Mouse (Mus musculus) liver, embryonic 11.5 days (tissue): ENCODE measurements at regions not wholly inside any gene's neighbourhood (a gene's known extent, or its start where the extent isn't known, plus 50 kb on each side); places are given as distances from the start of the nearest gene placed in this dataset.

Experiments used
- ATAC-seq: fragments of 200-750 bp; cut with Nextera tagmentation; replicated peaks from 2 replicates; pipeline ENCODE4 v1.8.0; 2017; ENCODE audit warnings: moderate number of reproducible peaks, mild to moderate bottlenecking, moderate TSS enrichment, moderate library complexity; ENCODE audit not compliant: low FRiP score
- DNase-seq: peaks from one replicate; pipeline ENCODE4 v3.0.0-alpha.2; 2017; ENCODE audit warnings: low spot score
- H3K27ac ChIP-seq: fragments of 300-500 bp; sonication (generic); 2 replicates; pipeline ENCODE4 v1.5.1; 2014; ENCODE audit warnings: mild to moderate bottlenecking, low read depth, low read length, control low read depth
- H3K27me3 ChIP-seq: fragments of 300-500 bp; sonication (generic); replicated peaks from 2 replicates; pipeline ENCODE4 v1.6.1; 2014; ENCODE audit warnings: low read length, mixed read lengths; ENCODE audit not compliant: control insufficient read depth, insufficient read depth
- H3K36me3 ChIP-seq: fragments of 300-500 bp; sonication (generic); 2 replicates; pipeline ENCODE4 v1.6.1; 2014; ENCODE audit warnings: mild to moderate bottlenecking, low read length, moderate library complexity, mixed read lengths; ENCODE audit not compliant: control insufficient read depth, insufficient read depth
- H3K4me1 ChIP-seq: fragments of 300-500 bp; sonication (generic); replicated peaks from 2 replicates; pipeline ENCODE4 v1.6.1; 2014; ENCODE audit warnings: low read length, mixed read lengths; ENCODE audit not compliant: control insufficient read depth, insufficient read depth
- H3K4me2 ChIP-seq: fragments of 300-500 bp; sonication (generic); 2 replicates; pipeline ENCODE4 v1.6.1; 2014; ENCODE audit warnings: mild to moderate bottlenecking, control low read depth, moderate library complexity
- H3K4me3 ChIP-seq: fragments of 300-500 bp; sonication (generic); 2 replicates; pipeline ENCODE4 v1.5.1; 2014; ENCODE audit warnings: low read depth, low read length, control low read depth
- H3K9ac ChIP-seq: fragments of 300-500 bp; sonication (generic); 2 replicates; pipeline ENCODE4 v1.6.1; 2014; ENCODE audit warnings: low read depth, low read length, control low read depth
- H3K9me3 ChIP-seq: fragments of 300-500 bp; sonication (generic); 2 replicates; pipeline ENCODE4 v1.6.1; 2016; ENCODE audit warnings: low read length, inconsistent platforms, mixed read lengths; ENCODE audit not compliant: control insufficient read depth
- WGBS: fragments of 180-500 bp; shearing (Covaris S2); extraction: QIAGEN DNeasy Blood & Tissue Kit; methylation state at CpG from one replicate; pipeline ENCODE4 v1.1.7; 2014; 5-methylcytosine and 5-hydroxymethylcytosine counted together

GRCm38 (mm10) chr12:12177264-12178043 lies 84.5 kb upstream of the Fam49a start:
- H3K9me3 ChIP-seq: no peaks in the 10 kb centered on the region
- H3K27me3 ChIP-seq: no peaks in the 10 kb centered on the region
- H3K4me2 ChIP-seq: no peak overlapping the region
- H3K36me3 ChIP-seq: no peaks in the 10 kb centered on the region
- no peak overlapping the region for H3K4me3 ChIP-seq
- H3K4me1 ChIP-seq: peaks cover 4% of the 10 kb centered on the region; the same call in 1 of the 2 replicates
- WGBS: 65% methylated on average over 6 of the region's 6 CpGs
- no peak overlapping the region for H3K9ac ChIP-seq
- ATAC-seq (no peak), DNase-seq (no peak)
- H3K27ac ChIP-seq: no peak overlapping the region

GRCm38 (mm10) chr12:12178391-12178790 lies 83.5 kb upstream of the Fam49a start:
- no peaks in the 10 kb centered on the region for H3K9me3 ChIP-seq
- H3K9ac ChIP-seq: no peak overlapping the region
- H3K4me2 ChIP-seq: no peak overlapping the region
- DNase-seq (no peak), ATAC-seq (no peak)
- H3K4me3 ChIP-seq: no peak overlapping the region
- no peaks in the 10 kb centered on the region for H3K27me3 ChIP-seq
- no peak overlapping the region for H3K27ac ChIP-seq
- 42% methylated on average over 2 of the region's 2 CpGs for WGBS
- no peaks in the 10 kb centered on the region for H3K36me3 ChIP-seq
- peaks cover 4% of the 10 kb centered on the region; the same call in 1 of the 2 replicates for H3K4me1 ChIP-seq

- DNase-seq: no peak
Measured at GRCm38 (mm10) chr12:12179292-12179865, 82.6 kb upstream of the Fam49a start.

GRCm38 (mm10) chr12:12180986-12181385 lies 81.0 kb upstream of the Fam49a start:
- no peaks in the 10 kb centered on the region for H3K27me3 ChIP-seq
- ATAC-seq: no peak
- 66% methylated on average over 1 of the region's 1 CpGs for whole genome bisulfite sequencing
- H3K4me1 ChIP-seq: peaks cover 4% of the 10 kb centered on the region; the same call in 1 of the 2 replicates
- no peak overlapping the region for H3K4me2 ChIP-seq
- no peaks in the 10 kb centered on the region for H3K9me3 ChIP-seq
- no peak overlapping the region for H3K27ac ChIP-seq
- H3K4me3 ChIP-seq: no peak overlapping the region
- H3K36me3 ChIP-seq: no peaks in the 10 kb centered on the region
- no peak overlapping the region for H3K9ac ChIP-seq
- no peak for DNase-seq

More at GRCm38 (mm10) chr12:12179292-12179865, 82.6 kb upstream of the Fam49a start:
- H3K4me1 ChIP-seq: peaks cover 4% of the 10 kb centered on the region; the same call in 1 of the 2 replicates
- H3K27me3 ChIP-seq: no peaks in the 10 kb centered on the region
- H3K27ac ChIP-seq: no peak overlapping the region
- ATAC-seq: no peak
- no peak overlapping the region for H3K4me2 ChIP-seq
- 59% methylated on average over 10 of the region's 10 CpGs for WGBS
- H3K36me3 ChIP-seq: no peaks in the 10 kb centered on the region
- H3K9ac ChIP-seq: no peak overlapping the region
- no peaks in the 10 kb centered on the region for H3K9me3 ChIP-seq
- no peak overlapping the region for H3K4me3 ChIP-seq

GRCm38 (mm10) chr12:12181686-12182085 lies 80.3 kb upstream of the Fam49a start:
- DNase-seq (no peak), ATAC-seq (no peak)
- H3K4me3 ChIP-seq: no peak overlapping the region
- H3K27ac ChIP-seq: no peak overlapping the region
- H3K36me3 ChIP-seq: no peaks in the 10 kb centered on the region
- 68% methylated on average over 4 of the region's 4 CpGs for WGBS
- H3K4me2 ChIP-seq: no peak overlapping the region
- H3K4me1 ChIP-seq: peaks cover 1% of the 10 kb centered on the region; the same call in 1 of the 2 replicates
- H3K27me3 ChIP-seq: no peaks in the 10 kb centered on the region
- no peaks in the 10 kb centered on the region for H3K9me3 ChIP-seq
- no peak overlapping the region for H3K9ac ChIP-seq

GRCm38 (mm10) chr12:12186353-12186752 lies 75.6 kb upstream of the Fam49a start:
- Histone ChIP-seq H3K27ac (no peak overlapping the region), H3K4me1 (no peaks in the 10 kb centered on the region), H3K4me2 (no peak overlapping the region), H3K27me3 (no peaks in the 10 kb centered on the region), H3K36me3 (no peaks in the 10 kb centered on the region), H3K9me3 (no peaks in the 10 kb centered on the region), H3K9ac (no peak overlapping the region), H3K4me3 (no peak overlapping the region)
- DNase-seq (no peak), ATAC-seq (no peak)
- WGBS: 83% methylated on average over 2 of the region's 2 CpGs

GRCm38 (mm10) chr12:12195066-12195465 lies 66.9 kb upstream of the Fam49a start:
- Histone ChIP-seq H3K4me3 (no peak overlapping the region), H3K9me3 (no peaks in the 10 kb centered on the region), H3K27ac (no peak overlapping the region), H3K9ac (no peak overlapping the region), H3K27me3 (no peaks in the 10 kb centered on the region), H3K36me3 (no peaks in the 10 kb centered on the region), H3K4me2 (no peak overlapping the region), H3K4me1 (no peaks in the 10 kb centered on the region)
- whole genome bisulfite sequencing: 57% methylated on average over 1 of the region's 1 CpGs
- ATAC-seq (no peak), DNase-seq (no peak)

- Histone ChIP-seq H3K27me3 (no peaks in the 10 kb centered on the region), H3K9ac (no peak overlapping the region), H3K27ac (no peak overlapping the region), H3K4me1 (no peaks in the 10 kb centered on the region), H3K4me3 (no peak overlapping the region), H3K4me2 (no peak overlapping the region), H3K36me3 (no peaks in the 10 kb centered on the region), H3K9me3 (no peaks in the 10 kb centered on the region)
- WGBS: 79% methylated on average over 3 of the region's 3 CpGs
- ATAC-seq (no peak), DNase-seq (no peak)
Measured at GRCm38 (mm10) chr12:12196627-12197026, 65.3 kb upstream of the Fam49a start.

- 51% methylated on average over 1 of the region's 1 CpGs for WGBS
- H3K27ac ChIP-seq: no peak overlapping the region
- no peaks in the 10 kb centered on the region for H3K9me3 ChIP-seq
- no peaks in the 10 kb centered on the region for H3K4me1 ChIP-seq
- ATAC-seq: no peak
- no peak for DNase-seq
- no peaks in the 10 kb centered on the region for H3K27me3 ChIP-seq
- H3K9ac ChIP-seq: no peak overlapping the region
- H3K36me3 ChIP-seq: no peaks in the 10 kb centered on the region
- no peak overlapping the region for H3K4me2 ChIP-seq
- no peak overlapping the region for H3K4me3 ChIP-seq
Measured at GRCm38 (mm10) chr12:12208216-12208615, 53.7 kb upstream of the Fam49a start.
